Mouse (Mus musculus): ENCODE data around the gene Tesc. TPM values are rescaled to one million over a fixed set of nuclear protein-coding genes. Genes with fewer than 3 reads are reported as not detected.

The Tesc gene
- polyA plus RNA-seq, 1 experiment from 2014 or later: 5.3 TPM

DNA sequence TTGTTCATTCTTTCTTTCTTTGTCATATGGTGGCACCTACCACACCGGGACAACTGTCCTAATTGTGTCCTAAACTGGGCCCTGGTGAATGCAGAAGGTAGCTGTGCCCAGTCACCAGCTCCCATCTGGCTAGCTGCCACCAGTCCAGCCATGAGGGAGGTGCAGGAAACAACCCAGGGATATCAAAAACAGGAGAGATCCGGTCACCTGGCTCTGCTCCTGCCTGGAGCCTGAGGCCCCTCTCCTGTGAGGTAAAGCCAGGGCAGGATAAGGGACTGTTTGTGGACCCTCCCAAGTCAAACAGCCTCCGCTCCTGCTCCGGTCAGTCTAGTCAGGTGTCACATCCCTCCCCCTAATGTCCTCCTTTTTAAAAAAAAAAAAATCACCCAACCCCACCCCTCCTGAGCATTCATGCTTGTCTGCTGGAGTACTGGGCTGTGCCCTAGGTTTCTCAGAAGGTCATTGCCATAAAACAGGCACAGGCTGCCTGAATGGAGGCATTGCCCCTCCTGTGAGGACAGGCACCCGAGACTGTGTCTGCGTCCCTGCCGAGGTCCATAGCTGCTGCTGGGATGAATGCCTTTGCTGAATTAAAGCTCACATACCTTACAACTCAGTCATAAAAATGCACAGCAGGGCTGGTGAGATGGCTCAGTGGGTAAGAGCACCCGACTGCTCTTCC, 24.6 kb downstream of the Tesc start:
- Histone ChIP-seq H3K4me1 (ENCODE audit: insufficient read depth) (no peaks in the 10 kb centered on the region), H3K9ac (no peak overlapping the region), H3K9me3 (ENCODE audit: low read depth, low read length) (no peaks in the 10 kb centered on the region), H3K4me2 (no peak overlapping the region), H3K27ac (ENCODE audit: low read depth) (no peak overlapping the region), H3K36me3 (ENCODE audit: insufficient read depth) (no peaks in the 10 kb centered on the region), H3K4me3 (ENCODE audit: low read depth, low read length) (no peak overlapping the region), H3K27me3 (ENCODE audit: insufficient read depth, low read length) (no peaks in the 10 kb centered on the region)
- ATAC-seq (ENCODE audit: insufficient read depth) (no peak), DNase-seq (no peak)
- 65% methylated on average over 8 of the region's 8 CpGs for WGBS
- no peak for TF ChIP-seq CTCF (IDR thresholded peaks at IDR 0.05; ENCODE audit: low read depth)

DNA sequence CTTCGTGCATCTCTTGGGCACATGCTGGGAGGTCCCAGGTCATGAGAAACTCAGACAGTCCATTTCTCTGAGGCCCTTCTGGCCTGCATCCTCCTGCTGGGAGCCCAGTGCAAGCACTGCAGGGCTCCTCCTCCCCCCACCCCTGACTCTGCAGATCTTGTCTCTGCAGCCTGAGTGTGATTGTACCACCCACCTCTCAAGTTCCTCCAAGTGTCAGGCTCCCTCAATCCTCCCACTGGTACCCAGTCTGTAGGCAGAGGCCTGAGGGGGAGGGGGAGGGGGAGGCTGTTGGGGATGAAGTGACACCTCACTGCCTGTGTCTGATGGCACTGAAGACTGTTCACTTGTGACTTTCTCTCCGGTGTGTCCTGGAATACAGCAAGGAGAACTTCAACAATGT, 25.7 kb downstream of the Tesc start:
- no peaks in the 10 kb centered on the region for H3K4me1 ChIP-seq (ENCODE audit: insufficient read depth)
- H3K9me3 ChIP-seq (ENCODE audit: low read depth, low read length): no peaks in the 10 kb centered on the region
- no peak for TF ChIP-seq CTCF (IDR thresholded peaks at IDR 0.05; ENCODE audit: low read depth)
- H3K4me2 ChIP-seq: no peak overlapping the region
- no peaks in the 10 kb centered on the region for H3K27me3 ChIP-seq (ENCODE audit: insufficient read depth, low read length)
- WGBS: 86% methylated on average over 2 of the region's 2 CpGs
- H3K36me3 ChIP-seq (ENCODE audit: insufficient read depth): no peaks in the 10 kb centered on the region
- H3K27ac ChIP-seq (ENCODE audit: low read depth): no peak overlapping the region
- no peak overlapping the region for H3K9ac ChIP-seq
- DNase-seq (no peak), ATAC-seq (ENCODE audit: insufficient read depth) (no peak)
- no peak overlapping the region for H3K4me3 ChIP-seq (ENCODE audit: low read depth, low read length)

DNA sequence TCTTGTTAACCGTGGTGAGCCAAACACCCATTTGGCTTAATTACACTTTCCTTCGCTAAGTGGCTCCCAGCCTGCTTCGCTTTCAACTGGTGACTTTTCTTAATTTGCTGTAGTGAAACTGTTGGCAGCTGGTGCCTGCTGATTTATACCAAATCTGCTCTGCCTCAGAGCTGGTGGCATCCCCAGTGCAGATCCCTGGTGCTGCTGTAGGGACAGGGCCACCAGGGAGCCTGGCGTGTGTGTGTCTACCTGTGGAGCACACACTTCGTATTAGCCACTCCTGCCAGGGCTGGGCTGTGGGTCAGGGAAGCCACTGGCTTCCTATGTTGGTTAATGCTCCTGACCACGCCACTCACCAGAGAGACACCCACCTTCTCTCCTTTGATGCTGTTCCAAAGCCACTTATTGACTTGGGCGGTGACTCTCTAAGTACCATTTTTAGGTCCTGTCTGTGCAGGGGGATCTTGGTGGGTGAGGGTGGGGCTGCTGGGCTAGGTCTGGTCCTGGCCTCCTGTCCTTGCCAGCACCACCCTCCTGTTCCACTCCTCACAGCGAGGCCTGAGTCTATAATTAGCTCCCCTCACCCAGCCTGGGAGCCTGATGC, 30.1 kb downstream of the Tesc start:
- DNase-seq (no peak), ATAC-seq (ENCODE audit: insufficient read depth) (no peak)
- 50% methylated on average over 8 of the region's 8 CpGs for WGBS
- no peaks in the 10 kb centered on the region for H3K27me3 ChIP-seq (ENCODE audit: insufficient read depth, low read length)
- no peak overlapping the region for H3K4me3 ChIP-seq (ENCODE audit: low read depth, low read length)
- TF ChIP-seq CTCF (IDR thresholded peaks at IDR 0.05; ENCODE audit: low read depth): no peak
- H3K4me1 ChIP-seq (ENCODE audit: insufficient read depth): no peaks in the 10 kb centered on the region
- no peaks in the 10 kb centered on the region for H3K9me3 ChIP-seq (ENCODE audit: low read depth, low read length)
- H3K36me3 ChIP-seq (ENCODE audit: insufficient read depth): no peaks in the 10 kb centered on the region
- no peak overlapping the region for H3K9ac ChIP-seq
- no peak overlapping the region for H3K4me2 ChIP-seq
- H3K27ac ChIP-seq (ENCODE audit: low read depth): peak overlapping the region; percentile 12; the same call in 1 of the 2 replicates

DNA sequence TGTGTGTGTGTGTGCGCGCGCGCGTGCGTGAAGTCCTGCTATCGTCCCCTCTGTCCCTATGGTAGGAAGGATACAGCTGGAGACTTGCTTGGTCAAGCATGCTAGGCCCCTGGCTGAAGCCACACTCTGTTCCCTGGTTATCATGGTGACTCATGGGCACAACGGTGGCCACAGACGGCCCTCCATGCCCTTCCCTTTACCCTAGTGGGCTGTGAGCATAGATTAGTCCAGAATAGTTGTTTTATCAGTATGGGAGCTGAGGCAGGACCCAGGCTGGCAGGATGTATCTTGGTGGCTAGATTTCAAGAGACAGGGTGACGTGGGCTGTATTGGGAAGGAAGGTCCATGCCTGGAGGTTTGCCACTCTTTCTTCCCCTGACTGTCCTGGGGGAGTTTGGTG, 31.3 kb downstream of the Tesc start:
- DNase-seq (no peak), ATAC-seq (ENCODE audit: insufficient read depth) (no peak)
- no peaks in the 10 kb centered on the region for H3K36me3 ChIP-seq (ENCODE audit: insufficient read depth)
- no peak overlapping the region for H3K4me2 ChIP-seq
- H3K9me3 ChIP-seq (ENCODE audit: low read depth, low read length): no peaks in the 10 kb centered on the region
- H3K4me1 ChIP-seq (ENCODE audit: insufficient read depth): no peaks in the 10 kb centered on the region
- WGBS: 85% methylated on average over 10 of the region's 10 CpGs
- TF ChIP-seq CTCF (IDR thresholded peaks at IDR 0.05; ENCODE audit: low read depth): no peak
- H3K27me3 ChIP-seq (ENCODE audit: insufficient read depth, low read length): no peaks in the 10 kb centered on the region
- no peak overlapping the region for H3K9ac ChIP-seq
- H3K4me3 ChIP-seq (ENCODE audit: low read depth, low read length): no peak overlapping the region
- no peak overlapping the region for H3K27ac ChIP-seq (ENCODE audit: low read depth)

DNA sequence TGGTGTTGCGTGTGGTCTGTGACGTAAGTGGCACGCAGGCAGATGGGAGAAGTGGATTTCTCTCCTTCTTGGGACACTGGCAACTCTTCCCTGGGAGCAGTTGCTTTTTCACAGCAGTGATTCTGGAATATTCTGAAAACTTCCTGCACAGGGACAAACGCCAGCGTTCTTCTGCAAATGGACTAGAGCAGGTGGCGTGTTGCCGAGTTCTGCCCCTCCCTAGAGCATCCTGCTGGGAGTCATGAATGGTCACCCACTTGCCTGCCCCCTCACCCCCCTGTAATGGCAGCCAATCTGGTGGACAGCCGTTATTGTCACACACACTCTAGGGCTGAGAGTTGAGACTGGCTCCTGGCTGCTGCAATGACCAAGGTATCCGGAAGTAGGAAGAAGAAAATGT, 32.1 kb downstream of the Tesc start:
- Histone ChIP-seq H3K4me3 (ENCODE audit: low read depth, low read length) (no peak overlapping the region), H3K9ac (no peak overlapping the region), H3K27ac (ENCODE audit: low read depth) (no peak overlapping the region), H3K36me3 (ENCODE audit: insufficient read depth) (peaks cover 4% of the 10 kb centered on the region; the same call in 1 of the 2 replicates), H3K9me3 (ENCODE audit: low read depth, low read length) (no peaks in the 10 kb centered on the region), H3K27me3 (ENCODE audit: insufficient read depth, low read length) (no peaks in the 10 kb centered on the region), H3K4me2 (no peak overlapping the region), H3K4me1 (ENCODE audit: insufficient read depth) (no peaks in the 10 kb centered on the region)
- DNase-seq (no peak), ATAC-seq (ENCODE audit: insufficient read depth) (no peak)
- TF ChIP-seq CTCF (IDR thresholded peaks at IDR 0.05; ENCODE audit: low read depth): no peak
- WGBS: 82% methylated on average over 9 of the region's 9 CpGs

DNA sequence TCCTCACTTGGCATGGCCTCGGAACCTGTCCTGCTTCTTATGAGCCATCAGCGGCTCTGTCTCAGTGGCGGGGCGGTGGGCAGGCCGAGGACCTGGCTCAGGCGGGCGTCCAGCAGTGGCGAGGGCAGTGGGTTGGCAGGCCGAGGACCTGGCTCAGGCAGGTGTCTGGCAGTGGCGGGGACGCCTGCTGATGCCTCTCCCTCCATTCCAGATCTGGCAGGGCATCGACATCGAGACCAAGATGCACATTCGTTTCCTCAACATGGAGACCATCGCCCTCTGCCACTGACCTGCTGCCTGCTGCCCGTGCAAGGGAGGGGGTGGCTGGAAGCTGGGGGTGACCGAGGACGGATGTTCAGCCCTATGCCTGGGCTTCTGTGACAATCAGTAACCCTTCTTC, 33.8 kb downstream of the Tesc start:
- H3K4me3 ChIP-seq (ENCODE audit: low read depth, low read length): no peak overlapping the region
- ATAC-seq (ENCODE audit: insufficient read depth) (no peak), DNase-seq (no peak)
- no peak overlapping the region for H3K9ac ChIP-seq
- H3K9me3 ChIP-seq (ENCODE audit: low read depth, low read length): no peaks in the 10 kb centered on the region
- 91% methylated on average over 18 of the region's 18 CpGs for WGBS
- H3K4me1 ChIP-seq (ENCODE audit: insufficient read depth): no peaks in the 10 kb centered on the region
- no peak overlapping the region for H3K4me2 ChIP-seq
- peaks cover 19% of the 10 kb centered on the region for H3K36me3 ChIP-seq (ENCODE audit: insufficient read depth)
- TF ChIP-seq CTCF (IDR thresholded peaks at IDR 0.05; ENCODE audit: low read depth): no peak
- no peak overlapping the region for H3K27ac ChIP-seq (ENCODE audit: low read depth)
- no peaks in the 10 kb centered on the region for H3K27me3 ChIP-seq (ENCODE audit: insufficient read depth, low read length)

DNA sequence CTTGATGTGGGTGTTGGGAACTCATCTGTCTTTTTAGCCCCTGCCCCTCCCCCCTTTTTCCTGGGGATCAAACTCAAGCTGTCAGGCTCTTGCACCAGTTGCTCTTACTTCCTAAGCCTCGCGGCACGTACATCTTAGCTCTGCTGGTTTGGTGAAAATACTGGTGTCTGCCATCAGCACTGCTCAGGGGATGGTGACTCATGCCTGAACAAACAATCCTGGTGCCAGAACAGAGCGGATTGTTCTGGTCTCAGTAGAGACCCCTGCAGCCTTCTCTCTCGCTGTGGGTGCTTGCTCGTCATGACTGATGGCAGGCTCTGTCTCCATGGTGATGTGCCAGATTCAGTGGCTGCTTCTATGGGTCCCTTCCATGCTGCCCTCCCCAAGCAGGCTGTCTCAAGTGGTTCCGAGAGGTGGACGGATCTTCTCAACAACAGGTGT, 35.7 kb downstream of the Tesc start:
- TF ChIP-seq CTCF (IDR thresholded peaks at IDR 0.05; ENCODE audit: low read depth): no peak
- H3K36me3 ChIP-seq (ENCODE audit: insufficient read depth): peaks cover 36% of the 10 kb centered on the region
- no peaks in the 10 kb centered on the region for H3K4me1 ChIP-seq (ENCODE audit: insufficient read depth)
- no peak overlapping the region for H3K27ac ChIP-seq (ENCODE audit: low read depth)
- no peaks in the 10 kb centered on the region for H3K9me3 ChIP-seq (ENCODE audit: low read depth, low read length)
- ATAC-seq (ENCODE audit: insufficient read depth) (no peak), DNase-seq (peak; percentile 45)
- no peak overlapping the region for H3K9ac ChIP-seq
- no peaks in the 10 kb centered on the region for H3K27me3 ChIP-seq (ENCODE audit: insufficient read depth, low read length)
- no peak overlapping the region for H3K4me2 ChIP-seq
- H3K4me3 ChIP-seq (ENCODE audit: low read depth, low read length): no peak overlapping the region
- WGBS: 48% methylated on average over 8 of the region's 8 CpGs
